Mouse (Mus musculus) thymus, postnatal 10 days (tissue): ENCODE measurements around the gene Por.
A peak's percentile ranks its signal among the peaks of the same experiment; 100 is the strongest.

ENCODE experiments used
- DNase-seq, 2 experiments: peaks; one replicate each; pipeline ENCODE4 v3.0.0; 2021; ENCODE audit warnings: low spot score in 2 of 2

Por gene

DNA sequence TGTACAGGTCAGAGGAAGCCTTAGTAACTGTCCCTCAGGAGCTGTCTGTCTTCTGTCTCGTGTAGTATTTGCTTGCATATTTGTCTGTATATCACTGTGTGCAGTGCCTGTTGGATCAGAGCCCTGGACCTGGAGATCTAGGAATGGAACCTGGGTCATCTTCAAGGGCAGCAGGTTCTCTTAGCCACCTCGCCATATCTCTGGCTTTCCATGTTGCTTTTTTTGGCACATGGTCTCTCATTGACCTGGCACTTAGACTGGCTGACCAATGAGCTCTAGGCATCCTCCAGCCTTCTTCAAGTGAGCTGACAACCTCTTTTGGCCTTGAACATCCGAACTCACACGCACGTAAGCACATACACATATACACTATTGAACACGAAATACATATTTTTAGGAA, 32.4 kb downstream of the Por start:
- DNase-seq = no peak

DNA sequence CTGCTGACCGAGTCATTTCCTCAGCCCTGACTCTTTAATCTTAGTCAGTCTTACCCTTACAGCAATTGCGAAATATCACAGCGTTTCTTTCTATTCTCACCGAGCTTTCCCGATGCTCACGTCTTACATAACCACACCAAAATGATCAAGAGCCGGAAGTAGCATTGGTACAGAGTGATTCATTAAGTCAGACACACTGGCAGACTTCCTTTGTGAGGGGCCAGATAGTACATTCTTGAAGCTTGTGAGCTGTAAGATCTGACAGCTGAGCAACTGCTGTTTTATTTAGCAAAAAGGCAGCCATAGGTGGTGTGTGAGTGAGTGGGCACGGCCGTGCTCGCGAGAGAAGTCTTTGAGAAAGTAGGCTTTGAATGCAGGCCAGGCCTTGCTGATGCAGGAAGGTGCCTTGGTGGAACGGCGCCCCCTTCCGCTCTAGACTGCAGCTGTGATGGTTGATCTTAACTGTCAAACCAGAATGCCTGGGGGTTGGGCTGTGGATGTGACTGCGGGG, 32.9 kb downstream of the Por start:
- peak; percentile 88 to 89 for DNase-seq

DNA sequence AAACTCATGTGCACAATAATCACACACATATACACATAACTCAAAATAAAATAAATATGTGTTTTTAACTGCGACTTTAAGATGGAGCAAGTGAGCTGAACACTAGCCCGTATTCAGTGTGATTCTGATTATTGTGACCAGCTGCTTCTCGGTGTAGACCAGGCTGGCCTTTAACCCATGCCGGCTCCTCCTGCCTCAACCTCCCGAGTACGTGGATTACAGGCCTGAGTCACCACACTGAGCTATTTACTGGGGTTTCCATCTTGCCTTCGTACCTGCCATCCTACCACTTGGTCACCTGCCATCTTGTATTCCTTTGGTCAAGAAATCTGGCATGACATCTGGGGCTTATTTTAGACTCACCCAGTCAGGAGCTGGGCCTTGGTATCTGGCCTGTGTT, 33.6 kb downstream of the Por start:
- no peak for DNase-seq

DNA sequence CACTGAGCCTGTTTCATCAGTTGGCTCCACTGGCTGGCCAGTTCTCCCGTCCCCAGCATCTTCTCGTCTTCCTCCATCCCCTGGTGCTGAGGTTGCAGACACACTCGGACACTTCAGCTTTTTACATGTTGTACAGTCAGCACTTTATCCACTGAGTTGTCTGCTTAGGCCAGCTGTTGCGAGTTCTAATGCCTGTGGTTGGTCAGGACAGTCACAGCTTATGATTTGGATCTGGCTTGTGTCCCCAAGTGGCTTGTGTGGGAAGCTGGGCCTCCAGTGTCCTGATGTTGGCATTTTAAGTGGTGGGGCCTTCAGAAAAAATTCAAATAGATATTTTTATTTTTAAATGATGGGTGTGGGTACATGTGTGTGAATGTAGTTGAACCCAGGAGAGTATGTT, 35.5 kb downstream of the Por start:
- no peak for DNase-seq

DNA sequence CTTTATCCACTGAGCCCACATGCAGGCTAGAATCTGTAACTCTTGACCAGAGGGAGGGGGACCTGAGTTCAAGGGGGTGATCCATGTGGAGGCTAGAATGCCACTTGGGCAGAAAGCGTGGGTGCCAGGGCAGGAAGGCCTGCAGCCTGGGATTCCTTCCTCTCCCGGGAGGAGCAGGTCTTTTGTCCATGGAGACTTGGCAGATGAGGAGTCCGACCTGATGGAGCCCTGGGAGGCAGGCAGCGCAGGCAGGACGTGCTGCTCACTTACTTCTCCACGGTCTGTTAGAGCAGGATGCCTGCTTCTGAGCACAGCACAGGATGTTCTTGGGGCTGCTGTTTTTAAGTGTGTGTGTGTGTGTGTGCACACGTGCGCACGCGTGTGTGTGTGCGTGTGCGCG, 37.2 kb downstream of the Por start:
- no peak for DNase-seq

DNA sequence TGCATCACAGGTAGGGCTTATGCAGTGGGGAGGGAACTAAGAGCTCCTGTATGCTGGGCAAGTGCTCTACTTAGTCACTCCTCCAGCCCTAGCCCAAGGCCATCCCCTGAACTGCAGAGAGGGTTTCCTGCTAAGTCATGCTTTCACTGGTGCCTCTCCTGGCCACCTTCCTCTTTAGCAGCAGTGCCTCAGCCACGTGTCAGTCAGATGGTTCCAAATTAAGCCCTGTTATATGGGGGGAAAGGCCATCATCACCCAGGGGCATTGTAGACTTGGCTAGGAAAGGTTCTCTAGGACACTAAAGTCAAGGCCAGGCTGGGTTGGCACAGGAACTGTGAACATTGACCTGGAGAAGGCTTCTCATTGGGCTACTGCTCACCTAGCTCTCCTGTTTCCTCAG, 38.0 kb downstream of the Por start:
- no peak for DNase-seq

DNA sequence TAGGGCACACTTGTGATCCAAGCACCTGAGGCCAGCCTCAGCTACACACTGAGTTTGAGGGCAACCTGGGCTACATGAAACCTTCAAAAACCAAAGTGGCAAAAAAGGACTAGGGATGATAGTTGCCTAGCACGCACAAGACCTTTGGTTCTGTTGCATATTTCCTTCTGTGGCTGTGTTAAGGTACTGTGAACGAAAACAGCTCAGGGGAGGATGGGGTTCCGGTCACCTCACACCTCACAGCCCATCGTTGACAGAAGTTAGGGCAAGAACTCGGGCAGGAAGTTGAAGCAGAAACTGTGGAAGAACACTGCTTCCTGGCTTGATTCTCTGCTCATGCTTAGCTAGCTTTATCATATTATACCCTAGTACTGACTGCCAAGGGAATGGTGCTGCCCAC, 39.9 kb downstream of the Por start:
- DNase-seq = no peak

DNA sequence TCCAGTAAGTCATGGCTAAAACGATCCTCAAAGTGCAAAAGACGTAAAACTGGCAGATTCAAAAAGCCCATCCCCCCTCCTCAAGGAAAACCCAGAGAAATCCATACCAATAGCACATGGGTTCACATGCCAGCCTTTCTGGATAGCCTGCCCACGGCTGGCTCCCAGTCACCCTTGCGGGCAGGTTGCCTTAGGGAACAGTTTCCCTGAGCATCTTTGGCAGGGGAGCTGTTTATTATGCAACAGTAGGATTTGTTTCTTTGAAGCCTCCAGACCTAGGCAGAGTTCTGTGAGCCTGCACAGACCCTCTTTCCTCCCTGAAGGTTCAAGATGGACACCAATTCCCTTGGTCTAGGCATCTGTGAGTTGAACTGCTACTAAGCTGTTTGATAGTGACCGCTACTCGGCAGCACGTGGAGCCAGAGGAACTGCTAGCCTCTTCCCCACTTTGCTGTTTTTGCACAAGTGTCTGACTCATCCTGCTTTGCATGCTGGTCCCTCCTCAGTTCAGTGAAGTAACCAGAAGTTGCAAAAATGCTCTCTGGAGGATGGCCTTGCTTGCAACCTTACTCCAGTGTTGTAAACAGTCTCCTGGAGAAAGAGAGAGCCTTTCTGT, 40.9 kb downstream of the Por start:
- no peak for DNase-seq

DNA sequence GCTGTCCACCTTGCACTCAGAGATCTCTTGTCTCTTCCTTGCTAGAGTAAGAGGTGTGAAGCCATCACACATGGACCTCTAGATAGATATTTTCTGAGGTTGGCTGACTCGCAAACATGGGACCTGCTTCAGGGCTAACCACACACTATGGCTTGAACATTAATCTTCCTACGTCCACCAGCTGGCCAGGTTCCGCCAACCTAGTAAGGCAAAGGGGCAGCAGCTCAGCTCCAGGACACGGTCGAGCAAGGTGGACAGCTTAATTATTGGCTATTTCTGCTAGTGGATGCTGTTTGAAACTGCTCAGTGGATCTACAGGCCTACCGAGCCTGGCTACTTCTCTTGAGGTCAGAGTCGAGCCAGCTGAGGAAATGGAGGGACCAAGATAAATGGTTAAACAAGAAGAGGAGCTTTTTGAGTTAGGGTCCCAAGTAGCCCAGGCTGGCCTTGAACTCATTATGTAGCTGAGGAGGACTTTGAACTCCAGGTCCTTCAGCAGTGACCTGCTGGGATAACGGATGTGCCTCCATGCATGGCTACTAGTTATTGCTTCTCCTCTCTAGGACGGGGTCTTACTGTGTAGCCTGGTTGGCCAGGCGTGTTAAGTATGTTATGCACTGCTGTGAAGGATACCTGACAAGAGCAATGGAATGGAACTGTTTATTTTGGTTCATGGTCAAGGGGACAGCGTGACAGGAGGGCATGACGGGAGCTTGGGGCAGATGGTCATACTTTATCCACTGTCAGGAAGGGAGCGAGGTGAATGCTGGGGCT, 41.9 kb downstream of the Por start:
- DNase-seq = no peak

DNA sequence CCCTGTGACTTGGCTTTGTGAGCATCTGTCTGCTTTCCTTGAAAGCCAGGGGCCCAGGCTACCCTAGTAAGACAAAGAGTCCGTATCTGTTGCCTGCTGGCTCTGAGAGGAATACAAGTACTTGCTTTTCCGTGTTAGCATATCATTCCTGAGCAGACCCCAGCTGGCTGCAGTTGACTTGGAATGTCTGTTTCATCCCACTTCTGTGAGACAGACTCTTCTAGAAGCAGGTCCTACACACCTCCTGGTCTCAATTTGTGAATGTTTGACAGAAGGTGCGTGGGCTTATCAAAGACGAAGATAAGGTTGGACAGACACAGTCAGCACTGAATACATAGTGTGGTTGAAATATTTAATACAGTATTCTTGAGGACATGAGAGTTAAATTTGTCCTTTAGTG, 43.0 kb downstream of the Por start:
- DNase-seq = no peak

DNA sequence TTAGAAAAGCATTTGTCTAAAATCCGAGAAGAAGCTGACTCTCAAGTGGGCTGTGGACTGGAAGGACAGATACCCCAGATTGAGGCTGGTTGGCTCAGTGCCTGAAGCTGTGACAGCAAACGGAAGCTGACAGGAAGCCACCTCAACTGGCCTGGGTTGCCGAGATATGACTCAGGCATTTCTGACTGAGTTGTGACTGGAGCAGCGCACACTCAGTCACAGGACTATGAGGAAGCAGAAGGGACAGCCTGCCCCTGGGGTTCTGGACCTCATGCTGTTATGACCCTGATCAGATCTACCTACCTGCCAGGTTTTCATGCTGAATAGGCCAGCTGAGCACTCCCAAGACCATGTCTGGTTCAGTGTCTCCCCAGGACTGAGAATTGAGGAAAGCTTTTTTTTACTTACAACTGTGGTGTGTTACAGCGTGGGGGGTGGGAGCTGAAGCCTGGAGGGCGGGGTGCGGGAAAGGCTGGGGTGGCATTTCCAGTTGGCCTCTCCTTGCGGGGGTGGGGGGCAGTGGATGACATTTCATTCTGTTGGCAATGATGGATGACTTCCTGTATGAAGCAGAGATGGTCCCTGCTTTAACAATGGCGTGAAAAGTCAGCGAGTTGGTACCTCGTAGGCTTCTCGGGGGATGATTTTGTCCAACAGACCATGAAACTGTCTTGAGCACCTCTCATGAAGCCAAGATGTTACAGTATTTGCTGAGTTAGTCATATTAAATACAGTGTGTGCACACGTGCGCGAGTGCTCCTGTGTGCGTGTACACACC, 43.8 kb downstream of the Por start:
- peak; percentile 44 to 57 for DNase-seq

DNA sequence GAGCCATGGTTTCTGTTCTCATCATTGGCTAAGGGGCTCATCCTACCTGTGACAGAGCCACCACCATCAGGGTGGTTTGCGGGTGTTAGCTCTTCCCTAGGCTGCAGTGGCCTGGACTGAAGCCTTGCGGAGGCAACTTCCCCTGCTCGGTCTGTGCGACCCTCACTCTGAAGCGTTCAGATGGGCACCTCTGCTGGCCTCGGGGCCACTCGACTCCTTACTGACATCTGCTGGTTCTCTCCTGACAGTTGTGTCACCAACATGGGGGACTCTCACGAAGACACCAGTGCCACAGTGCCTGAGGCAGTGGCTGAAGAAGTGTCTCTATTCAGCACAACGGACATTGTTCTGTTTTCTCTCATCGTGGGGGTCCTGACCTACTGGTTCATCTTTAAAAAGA, 45.8 kb downstream of the Por start:
- DNase-seq = peak in 1 of 2 experiments; percentile 39

DNA sequence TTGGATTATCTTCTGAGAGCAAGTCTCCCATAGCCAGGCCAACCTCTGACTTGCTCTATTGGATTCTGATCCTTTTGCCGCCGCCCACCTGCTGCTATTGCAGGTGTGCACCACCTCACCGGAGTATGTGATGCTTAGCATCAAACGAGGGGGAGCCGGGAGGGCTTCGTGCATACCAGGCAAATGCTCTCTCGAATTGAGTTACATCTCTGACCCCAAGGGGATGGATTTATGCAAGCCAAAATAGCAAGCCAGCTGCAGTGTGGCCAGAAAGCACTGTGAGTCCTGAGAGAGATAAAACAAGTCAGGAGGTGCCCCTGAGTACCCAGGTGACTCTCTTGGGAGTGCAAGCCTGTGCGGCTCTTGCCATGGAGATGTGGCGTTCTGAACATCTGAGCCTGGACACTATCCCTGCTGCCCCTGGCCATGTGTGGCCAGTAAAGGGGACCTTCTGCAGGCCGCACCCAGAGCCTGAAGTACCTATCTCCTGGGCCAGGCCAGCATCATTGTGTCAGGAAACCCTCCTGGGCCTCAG, 49.8 kb downstream of the Por start:
- no peak for DNase-seq

DNA sequence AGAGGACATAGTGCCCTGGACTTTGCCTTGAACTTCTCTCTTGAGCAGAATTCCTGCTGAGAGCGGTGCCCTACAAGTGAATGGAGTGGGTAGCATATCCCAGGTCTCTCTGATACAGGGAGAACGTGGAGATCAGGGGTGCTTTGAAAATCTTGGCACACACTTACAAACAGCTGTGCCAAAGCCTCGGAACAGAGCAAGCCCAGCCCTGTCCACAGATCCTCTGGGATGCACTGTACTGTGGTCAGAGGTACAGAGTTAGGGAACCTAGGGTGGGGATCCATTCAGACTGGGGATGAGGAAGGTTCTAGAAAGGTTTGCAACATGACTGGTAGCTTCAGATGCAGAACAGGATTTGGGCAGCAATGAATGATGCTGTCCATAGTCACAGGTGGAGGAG, 50.3 kb downstream of the Por start:
- no peak for DNase-seq

DNA sequence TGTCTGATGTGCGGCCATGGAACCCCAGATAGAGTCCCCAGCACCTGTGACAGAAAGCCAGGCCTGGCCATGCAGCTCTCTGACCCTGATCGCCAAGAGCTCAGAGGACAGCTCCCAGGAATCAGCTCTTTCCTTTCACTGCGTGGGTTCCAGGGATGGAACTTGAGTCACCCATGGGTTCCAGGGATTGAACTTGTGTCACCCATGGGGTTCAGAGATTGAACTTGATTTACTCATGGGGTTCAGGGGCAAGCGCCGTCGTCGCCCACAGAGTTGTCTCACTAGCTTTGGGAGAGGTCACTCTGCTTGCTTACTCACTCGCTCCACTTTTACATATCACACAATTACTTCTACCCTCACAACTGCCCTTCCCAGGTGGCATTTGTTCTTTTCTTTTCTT, 51.2 kb downstream of the Por start:
- DNase-seq = no peak

DNA sequence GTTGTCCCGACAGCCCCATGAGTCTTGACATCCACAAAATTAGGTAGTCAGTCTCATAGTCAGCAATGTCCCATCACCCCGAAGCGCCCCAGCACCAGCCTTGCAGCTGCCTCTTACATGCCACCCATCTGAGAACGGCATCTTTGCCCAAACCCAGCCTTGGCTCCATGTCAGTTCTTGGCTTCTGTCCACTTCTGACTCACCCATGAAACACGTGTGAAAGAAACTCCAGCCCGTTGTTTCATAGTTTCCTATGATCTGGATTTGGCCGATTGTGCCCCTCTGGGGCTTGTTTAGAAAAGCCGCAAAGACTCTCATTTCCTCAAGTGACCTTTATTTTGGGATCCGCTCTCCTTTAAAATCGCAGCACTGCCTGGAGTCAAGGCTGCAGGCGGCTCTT, 52.3 kb downstream of the Por start:
- no peak for DNase-seq

DNA sequence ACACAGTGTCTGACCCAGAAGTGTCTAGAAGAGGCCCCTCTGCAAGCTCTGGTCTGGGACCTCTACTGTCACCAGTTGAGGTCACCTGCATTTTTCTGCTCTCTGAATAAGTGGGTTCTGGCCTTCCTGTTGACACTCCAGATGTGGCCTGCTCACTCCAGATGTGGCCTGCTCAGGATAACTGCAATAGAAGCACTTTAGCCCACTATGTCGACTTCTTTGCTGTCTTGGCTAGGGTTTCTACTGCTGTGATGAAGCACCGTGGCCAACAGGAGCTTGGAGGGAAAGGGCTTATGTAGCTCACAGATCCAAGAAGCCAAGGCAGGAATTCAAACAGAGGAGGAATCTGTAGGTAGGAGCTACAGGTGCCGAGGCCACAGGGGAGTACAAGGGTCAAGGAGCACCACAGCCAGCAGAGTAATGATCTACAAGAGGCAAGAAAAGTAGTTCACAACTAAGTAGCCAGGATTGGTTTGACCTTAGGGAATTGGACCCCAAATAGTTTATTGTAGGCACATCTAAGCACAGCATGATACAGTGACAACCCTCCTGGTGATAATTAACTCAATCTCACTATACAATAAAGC, 53.4 kb downstream of the Por start:
- DNase-seq = no peak

DNA sequence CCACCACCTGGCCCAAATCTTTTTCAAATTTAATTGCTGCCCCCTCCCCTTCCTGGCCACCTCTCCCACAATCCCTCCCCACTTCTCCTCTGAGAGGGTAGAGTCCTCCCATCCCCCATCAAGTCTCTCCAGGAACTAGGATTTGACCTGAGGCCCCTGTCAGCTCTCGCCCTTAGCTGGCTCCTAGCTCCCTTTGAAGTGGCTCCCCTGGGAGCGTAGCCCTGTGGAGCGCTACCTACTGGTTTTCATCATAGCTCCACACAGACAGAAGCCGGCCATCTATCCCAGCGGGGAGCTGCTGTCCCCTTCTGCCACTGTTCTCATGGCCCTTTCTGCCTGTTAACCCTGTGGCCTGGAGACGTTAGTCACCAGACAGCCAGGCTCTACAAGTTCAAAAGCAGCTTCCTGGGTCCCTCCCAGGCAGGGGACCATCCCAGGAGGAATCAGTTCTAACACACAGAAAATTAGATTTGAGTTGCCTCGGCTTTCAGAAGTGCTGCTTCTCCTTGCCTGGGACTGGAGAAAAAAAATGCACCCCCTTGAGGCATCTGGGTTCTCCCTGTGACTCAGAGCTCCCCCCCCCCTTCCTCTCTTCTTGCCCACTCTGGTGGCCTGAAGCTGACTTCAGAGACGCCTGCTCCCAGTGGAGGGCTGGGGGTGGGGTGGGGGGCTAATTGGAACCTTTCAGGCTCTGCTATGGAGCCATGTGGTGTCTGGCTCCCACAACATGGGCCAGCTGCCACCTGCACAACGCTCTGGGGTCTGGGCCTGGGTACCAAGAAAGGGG, 54.9 kb downstream of the Por start:
- no peak for DNase-seq

DNA sequence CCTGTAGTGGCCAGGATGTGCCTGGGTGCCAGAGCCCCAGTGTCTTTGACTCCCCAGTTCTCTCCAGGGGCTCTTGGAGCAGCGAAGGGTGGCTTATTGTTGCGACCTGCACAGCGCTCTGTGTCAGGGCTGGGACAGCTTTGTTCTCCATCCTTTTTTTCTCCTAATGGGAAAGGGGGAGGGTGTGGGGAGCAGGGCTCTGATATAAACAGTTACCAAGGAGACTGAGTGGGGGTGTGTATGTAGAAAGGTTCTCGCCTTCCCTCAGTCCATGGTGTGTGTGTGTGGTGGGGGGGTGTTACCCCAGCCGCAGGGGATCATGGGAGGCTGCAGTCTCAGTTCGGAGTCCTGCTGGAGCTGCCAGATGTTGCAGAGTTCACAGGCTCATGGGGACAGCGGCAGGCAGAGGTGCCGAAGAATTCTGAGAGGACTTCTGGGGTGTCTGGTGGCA, 55.6 kb downstream of the Por start:
- DNase-seq = no peak

DNA sequence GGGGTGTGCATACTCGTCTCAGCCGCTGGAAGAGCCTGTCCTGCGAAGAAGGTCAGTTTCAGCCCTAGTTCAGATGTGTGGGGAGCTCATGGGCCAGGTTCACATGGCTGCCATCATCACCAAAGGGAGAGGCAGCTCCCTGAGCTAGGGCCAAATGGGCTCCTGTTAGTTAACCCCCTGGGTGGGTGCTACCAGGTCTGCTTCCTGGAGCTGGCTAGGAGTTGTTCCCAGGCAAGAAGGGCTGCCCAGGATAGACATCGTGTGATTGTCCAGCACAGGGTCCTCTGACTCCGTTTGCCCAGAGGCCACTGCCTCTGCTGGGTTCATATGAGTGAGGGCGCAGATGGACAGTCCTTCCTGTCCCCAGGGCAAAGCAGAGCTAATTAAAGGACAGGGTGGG, 56.2 kb downstream of the Por start:
- DNase-seq = no peak

DNA sequence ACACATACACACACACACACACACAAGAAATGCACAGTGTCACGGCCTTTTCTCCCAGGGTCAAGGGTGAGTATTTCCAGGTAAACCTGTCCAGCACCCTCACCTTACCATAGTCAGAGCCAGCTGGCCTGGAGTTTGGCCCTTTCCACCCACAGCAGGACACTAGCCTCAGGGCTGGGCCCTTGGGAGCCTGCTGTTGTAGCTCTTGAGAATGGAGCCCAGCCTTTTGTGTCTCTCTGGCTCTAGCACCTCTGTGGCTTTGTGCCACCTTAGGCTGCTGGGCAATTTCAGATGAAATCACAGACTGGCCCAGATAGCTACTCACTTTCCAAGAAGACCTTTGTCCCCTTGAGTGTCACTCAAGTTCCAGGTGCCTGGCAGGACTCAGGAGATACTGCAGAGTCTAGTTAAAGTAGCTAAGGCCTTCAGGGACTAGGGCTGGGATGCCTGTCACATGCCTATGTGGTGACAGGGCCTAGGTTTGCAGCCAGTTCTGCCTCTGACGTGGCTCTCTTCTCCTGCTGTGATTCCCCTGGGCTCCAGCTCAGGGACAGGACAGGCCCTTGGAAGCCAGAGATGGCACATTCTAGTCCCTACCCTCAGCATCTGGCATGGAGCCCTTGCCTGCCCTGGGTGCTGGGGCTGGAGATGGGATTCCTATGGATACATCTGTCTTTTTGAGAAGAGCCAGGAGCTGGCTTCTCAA, 57.0 kb downstream of the Por start:
- no peak for DNase-seq
